Mouse (Mus musculus): ENCODE results near the gene Klk14. TPM values are rescaled to one million over a fixed set of nuclear protein-coding genes. Genes with fewer than 3 reads are reported as not detected.

Gene Klk14
- polyA plus RNA-seq, 1 experiment from 2014 or later = not detected

- H3K36me3 ChIP-seq (ENCODE audit: insufficient read depth) = no peaks in the 10 kb centered on the region
- peak overlapping the region; percentile 36; the same call in 1 of the 2 replicates for H3K27ac ChIP-seq (ENCODE audit: low read depth)
- no peaks in the 10 kb centered on the region for H3K4me1 ChIP-seq (ENCODE audit: insufficient read depth)
- no peak overlapping the region for H3K9ac ChIP-seq
- no peaks in the 10 kb centered on the region for H3K27me3 ChIP-seq (ENCODE audit: insufficient read depth, low read length)
- H3K4me2 ChIP-seq = peak overlapping the region; percentile 48
- 0 out of 2 replicates have a peak, but pooled peaks have one; percentile 3 for TF ChIP-seq CTCF (IDR thresholded peaks at IDR 0.05; ENCODE audit: low read depth)
- peak; percentile 54; the same call in 1 of the 2 replicates for ATAC-seq (ENCODE audit: insufficient read depth)
- H3K9me3 ChIP-seq (ENCODE audit: low read depth, low read length) = no peaks in the 10 kb centered on the region
- peak; percentile 37 for DNase-seq
- no peak overlapping the region for H3K4me3 ChIP-seq (ENCODE audit: low read depth, low read length)
- WGBS = 5% methylated on average over 19 of the region's 19 CpGs
These were observed 23.6 kb downstream of the Klk14 start for GRCm38 (mm10) chr7:43713741-43714351.

Other genes starting within 250 kb of the Klk14 start
- gene Cldnd2, start 249.6 kb upstream of the Klk14 start, polyA plus RNA-seq (2014; fragmentation: Nextera tagmentation; extraction: Ambion mirVana) = not detected in 2 replicates
- 306 and 314 TPM in 2 replicates for gene Etfb, start 246.3 kb upstream of the Klk14 start, polyA plus RNA-seq (2014; fragmentation: Nextera tagmentation; extraction: Ambion mirVana)
- gene Gm45233, start 246.3 kb upstream of the Klk14 start, polyA plus RNA-seq (2014; fragmentation: Nextera tagmentation; extraction: Ambion mirVana) = 0.37 TPM in 1 of 2 replicates, not detected in the other
- 2.1 and 2.4 TPM in 2 replicates for gene Vsig10l, start 227.3 kb upstream of the Klk14 start, polyA plus RNA-seq (2014; fragmentation: Nextera tagmentation; extraction: Ambion mirVana)
- gene Iglon5, start 200.3 kb upstream of the Klk14 start, polyA plus RNA-seq (2014; fragmentation: Nextera tagmentation; extraction: Ambion mirVana) = 0.38 TPM in 2 replicates
- gene 4931406B18Rik, start 184.5 kb upstream of the Klk14 start, polyA plus RNA-seq (2014; fragmentation: Nextera tagmentation; extraction: Ambion mirVana) = not detected in 2 replicates
- gene Cd33, start 146.0 kb upstream of the Klk14 start, polyA plus RNA-seq (2014; fragmentation: Nextera tagmentation; extraction: Ambion mirVana) = 1.8 and 2.0 TPM in 2 replicates
- 4.9 and 5.3 TPM in 2 replicates for gene Zfp658, start 128.2 kb upstream of the Klk14 start, polyA plus RNA-seq (2014; fragmentation: Nextera tagmentation; extraction: Ambion mirVana)
- 14.6 and 15.1 TPM in 2 replicates for gene Zfp719, start 110.8 kb upstream of the Klk14 start, polyA plus RNA-seq (2014; fragmentation: Nextera tagmentation; extraction: Ambion mirVana)
- gene Zfp819, start 83.2 kb upstream of the Klk14 start, polyA plus RNA-seq (2014; fragmentation: Nextera tagmentation; extraction: Ambion mirVana) = 0.23 and 0.33 TPM in 2 replicates
- not detected in 2 replicates for gene Ceacam18, start 55.7 kb upstream of the Klk14 start, polyA plus RNA-seq (2014; fragmentation: Nextera tagmentation; extraction: Ambion mirVana)
- gene Siglece, start 30.3 kb upstream of the Klk14 start, polyA plus RNA-seq (2014; fragmentation: Nextera tagmentation; extraction: Ambion mirVana) = 0.62 and 1.1 TPM in 2 replicates
- 10.8 TPM in 2 replicates for gene Ctu1, start 18.4 kb upstream of the Klk14 start, polyA plus RNA-seq (2014; fragmentation: Nextera tagmentation; extraction: Ambion mirVana)
- 1.3 and 1.7 TPM in 2 replicates for gene Klk13, start 22.1 kb downstream of the Klk14 start, polyA plus RNA-seq (2014; fragmentation: Nextera tagmentation; extraction: Ambion mirVana)
- not detected in 2 replicates for gene Klk12, start 78.5 kb downstream of the Klk14 start, polyA plus RNA-seq (2014; fragmentation: Nextera tagmentation; extraction: Ambion mirVana)
- not detected in 2 replicates for gene Klk11, start 84.2 kb downstream of the Klk14 start, polyA plus RNA-seq (2014; fragmentation: Nextera tagmentation; extraction: Ambion mirVana)
- gene Klk10, start 90.6 kb downstream of the Klk14 start, polyA plus RNA-seq (2014; fragmentation: Nextera tagmentation; extraction: Ambion mirVana) = 0.70 and 0.81 TPM in 2 replicates
- 0.20 TPM in 1 of 2 replicates, not detected in the other for gene Klk9, start 101.5 kb downstream of the Klk14 start, polyA plus RNA-seq (2014; fragmentation: Nextera tagmentation; extraction: Ambion mirVana)
- gene Klk8, start 107.2 kb downstream of the Klk14 start, polyA plus RNA-seq (2014; fragmentation: Nextera tagmentation; extraction: Ambion mirVana) = 21.0 and 26.2 TPM in 2 replicates
- gene Klk7, start 120.9 kb downstream of the Klk14 start, polyA plus RNA-seq (2014; fragmentation: Nextera tagmentation; extraction: Ambion mirVana) = 0.09 TPM in 1 of 2 replicates, not detected in the other
- gene Klk6, start 134.1 kb downstream of the Klk14 start, polyA plus RNA-seq (2014; fragmentation: Nextera tagmentation; extraction: Ambion mirVana) = not detected in 2 replicates
- not detected in 2 replicates for gene Klk5, start 151.6 kb downstream of the Klk14 start, polyA plus RNA-seq (2014; fragmentation: Nextera tagmentation; extraction: Ambion mirVana)
- not detected in 2 replicates for gene Klk4, start 190.7 kb downstream of the Klk14 start, polyA plus RNA-seq (2014; fragmentation: Nextera tagmentation; extraction: Ambion mirVana)
- gene Klk15, start 243.3 kb downstream of the Klk14 start, polyA plus RNA-seq (2014; fragmentation: Nextera tagmentation; extraction: Ambion mirVana) = not detected in 2 replicates